Mouse (Mus musculus) retina, postnatal 1 day (tissue): ENCODE measurements around the gene Rnf144a.

Experiments used
- DNase-seq: peaks from one replicate; pipeline ENCODE4 v3.0.0-alpha.2; 2012

Gene Rnf144a

DNA sequence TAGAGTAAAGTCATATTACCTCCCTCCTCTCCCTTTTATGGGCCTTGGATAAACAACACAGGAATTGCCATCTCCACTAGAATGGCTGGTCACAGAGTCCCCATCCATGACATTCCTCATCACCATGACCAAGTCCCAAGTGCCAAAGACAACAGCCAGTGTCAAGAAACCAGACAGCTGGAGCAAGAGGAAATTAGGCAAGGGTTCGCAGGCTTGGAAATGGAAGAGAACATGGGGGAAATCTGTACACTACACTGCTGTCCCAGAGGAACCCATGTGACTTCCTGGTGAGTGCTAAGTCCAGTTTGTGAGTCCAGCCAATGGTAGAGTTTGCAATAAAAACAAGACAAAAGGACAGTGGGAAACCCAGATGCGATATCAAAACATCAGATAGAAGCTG lies 47.7 kb downstream of the Rnf144a start:
- DNase-seq: no peak

DNA sequence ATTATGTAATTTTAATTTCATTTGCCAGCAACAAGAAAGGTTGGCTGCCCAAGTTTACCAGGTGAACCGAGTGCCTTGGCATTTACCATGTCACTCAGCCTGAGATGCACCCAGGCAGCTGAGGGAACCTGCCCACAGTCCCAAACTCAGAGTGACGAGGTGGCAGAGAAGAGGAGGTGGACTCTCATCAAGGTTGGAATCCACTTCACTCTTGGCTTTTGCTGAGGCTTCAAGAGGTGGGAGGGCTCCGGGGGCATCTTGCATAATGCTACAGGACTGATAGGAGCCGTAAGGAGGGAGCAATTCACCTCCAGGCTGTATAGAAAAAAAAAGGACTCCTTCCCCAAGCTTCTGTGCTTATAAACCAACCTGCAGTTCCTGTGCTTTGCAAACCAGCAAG lies 48.7 kb downstream of the Rnf144a start:
- no peak for DNase-seq

DNA sequence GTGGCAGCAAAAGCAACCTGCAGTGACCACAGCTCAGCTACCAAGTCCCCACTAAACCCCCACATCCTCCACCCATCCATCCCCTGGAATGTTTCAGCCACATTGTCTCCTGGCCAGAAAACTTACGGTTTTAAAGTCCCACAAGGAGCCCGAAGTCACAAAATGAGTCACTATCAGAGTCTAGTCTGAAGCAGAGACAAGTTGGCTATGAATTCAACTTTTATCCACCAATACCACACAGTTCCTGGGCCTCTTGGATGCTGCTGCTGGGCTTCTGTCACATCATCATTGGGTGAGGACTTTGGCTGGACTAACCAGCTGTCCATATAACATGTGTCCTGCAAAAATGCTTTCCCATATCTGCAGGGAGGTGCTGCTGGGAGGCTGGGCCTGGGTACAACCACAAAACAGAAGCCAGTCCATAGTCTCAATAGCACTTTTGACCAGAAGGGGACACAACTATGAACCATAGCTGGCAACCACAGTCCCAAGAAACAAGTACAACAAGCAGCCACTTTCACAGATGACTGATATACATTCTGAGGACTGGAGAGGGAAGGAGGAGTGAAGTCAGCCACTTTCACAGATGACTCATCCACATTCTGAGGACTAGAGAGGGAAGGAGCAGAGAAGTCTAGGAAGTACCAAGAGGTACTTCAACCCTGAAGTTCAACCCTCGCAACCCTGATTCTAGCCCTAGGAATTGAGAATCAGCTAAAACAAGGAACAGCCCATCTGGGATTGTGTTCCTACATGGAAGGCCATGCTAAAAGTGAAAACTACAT lies 49.3 kb downstream of the Rnf144a start:
- no peak for DNase-seq

DNA sequence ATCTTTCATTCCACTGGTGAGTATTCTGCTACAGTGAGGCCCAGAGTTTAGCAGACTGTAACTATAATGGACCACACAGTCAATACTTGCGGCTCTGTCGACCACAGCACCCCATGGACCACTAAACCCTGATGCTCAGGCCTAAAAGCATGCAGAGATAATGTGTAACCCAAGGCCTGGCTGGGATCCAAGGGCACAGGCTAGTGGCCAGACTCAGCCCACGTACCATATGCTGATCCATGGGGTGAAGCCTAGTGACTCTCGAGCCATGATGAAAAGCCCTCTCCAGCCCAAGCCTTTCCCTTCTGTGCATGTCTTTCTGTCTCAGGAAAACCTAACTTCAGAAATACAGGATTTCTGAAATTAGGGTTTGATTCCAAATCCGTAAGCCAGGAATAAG lies 50.2 kb downstream of the Rnf144a start:
- DNase-seq: no peak

DNA sequence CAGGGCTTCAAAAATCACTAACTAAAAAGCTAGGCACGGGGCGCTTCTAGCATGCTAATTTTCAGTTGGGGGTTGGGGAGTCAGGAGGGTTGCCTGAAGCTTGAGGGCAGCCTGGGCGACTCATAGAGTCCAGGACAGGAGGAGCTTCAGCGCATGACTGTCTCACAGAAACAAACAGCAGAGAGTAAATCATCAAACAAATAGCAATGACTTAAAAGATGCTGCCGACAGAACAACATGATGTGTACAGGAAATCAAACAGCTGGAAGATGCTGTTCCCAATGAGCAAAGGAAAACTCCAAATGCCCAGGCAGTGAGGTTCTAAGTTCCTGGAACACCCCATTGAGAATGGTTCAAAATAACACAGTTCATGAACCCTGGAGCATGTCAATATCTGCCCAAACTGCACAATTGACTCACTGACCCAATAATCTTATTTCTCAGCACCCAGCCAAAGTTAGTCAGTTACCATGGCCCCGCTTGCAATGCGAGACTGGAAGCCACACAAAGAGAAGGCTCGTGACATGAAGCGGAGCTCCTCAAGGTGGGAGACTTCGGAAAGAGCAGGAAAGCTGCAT lies 54.0 kb downstream of the Rnf144a start:
- DNase-seq: peak; percentile 22

DNA sequence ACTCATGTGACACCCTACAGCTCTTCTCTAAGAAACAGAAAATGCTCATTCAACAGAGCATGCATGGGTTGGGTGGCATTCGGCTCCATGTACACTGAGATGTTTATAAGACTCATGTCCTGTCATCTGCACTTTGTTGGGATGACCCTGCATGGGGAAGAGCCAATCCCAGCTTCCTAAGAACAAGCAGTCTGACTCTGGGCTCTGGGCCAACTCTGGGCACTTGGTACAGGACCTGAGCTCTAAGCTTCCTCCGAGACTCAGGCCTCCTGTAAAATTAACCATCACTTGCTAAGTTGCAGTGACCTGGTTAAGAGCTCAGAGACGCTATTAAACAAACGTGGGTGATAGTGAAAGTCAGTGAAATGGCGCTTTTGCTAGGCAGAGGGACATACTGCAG lies 55.2 kb downstream of the Rnf144a start:
- DNase-seq: peak; percentile 38

DNA sequence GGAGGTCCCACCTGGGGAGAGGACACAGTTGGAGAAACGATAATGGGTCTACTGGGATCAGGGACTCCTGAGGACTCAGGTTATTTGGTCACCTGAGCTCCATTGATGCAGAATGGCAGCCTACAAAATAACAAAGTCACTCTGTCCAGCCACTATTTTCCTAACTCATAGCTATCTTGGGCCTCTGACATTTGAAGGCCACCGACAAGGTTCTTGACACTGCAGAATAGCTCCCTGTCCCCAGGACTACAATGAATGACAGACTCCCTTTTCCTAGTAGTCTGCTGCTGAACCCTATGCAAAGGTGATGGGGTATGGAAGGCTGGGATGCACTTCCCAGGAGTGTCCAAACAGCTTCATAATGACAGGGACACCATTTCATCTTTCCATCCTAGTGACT lies 55.8 kb downstream of the Rnf144a start:
- DNase-seq: no peak

DNA sequence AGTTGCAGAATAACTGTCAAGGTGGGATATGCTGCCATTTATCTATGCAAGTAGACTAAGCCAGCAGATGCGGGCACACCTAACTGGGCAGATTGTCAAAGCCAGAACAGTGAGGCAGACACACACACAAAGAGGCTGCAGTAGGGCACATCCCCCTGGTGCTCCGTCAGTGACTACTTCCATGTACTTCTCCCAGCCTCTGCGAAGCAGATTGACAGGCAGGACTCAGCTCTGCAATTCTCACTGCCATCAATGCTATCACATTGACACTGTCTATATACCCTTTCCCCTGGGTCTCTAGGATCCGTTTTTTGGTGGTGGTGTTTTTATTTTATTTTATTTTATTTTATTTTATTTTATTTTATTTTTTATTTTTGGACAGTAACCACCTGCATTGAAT lies 57.8 kb downstream of the Rnf144a start:
- no peak for DNase-seq

DNA sequence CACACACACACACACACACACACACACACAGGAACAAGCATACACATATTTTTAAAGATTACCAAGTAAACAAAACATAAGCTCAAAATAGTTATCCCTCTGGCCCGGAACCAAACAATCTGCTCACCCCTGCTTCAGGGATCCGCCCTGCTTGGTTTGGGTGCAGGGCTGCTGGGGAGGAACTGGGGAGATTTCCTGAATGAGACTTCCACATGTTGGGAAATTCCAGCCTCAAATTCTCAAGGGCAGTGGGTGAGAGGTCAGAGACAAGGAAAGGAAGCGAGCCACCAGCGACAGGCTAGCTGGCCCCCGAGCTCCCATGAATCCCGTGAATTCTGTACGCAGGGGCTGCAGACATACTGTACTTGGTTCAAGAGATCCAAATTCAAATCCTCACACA lies 58.9 kb downstream of the Rnf144a start:
- no peak for DNase-seq

DNA sequence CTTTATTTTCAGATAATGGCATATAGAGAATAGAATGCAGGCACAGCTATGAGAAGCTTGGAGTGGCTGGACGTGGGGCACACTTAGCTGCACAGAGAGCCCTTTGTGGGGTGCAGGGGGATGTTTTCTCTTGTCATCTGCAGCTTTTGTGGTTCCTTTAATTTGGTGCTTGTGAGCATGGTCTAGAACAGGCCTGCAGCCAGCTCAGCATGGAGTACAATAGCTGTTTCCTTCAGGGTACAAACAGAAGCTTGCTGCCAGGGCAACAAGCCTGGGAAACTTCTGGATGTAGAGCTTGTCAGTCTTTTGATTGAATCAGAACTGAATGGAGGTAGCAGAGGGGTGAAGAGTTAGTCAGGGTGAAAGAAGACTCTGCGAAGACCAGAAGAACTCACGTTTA lies 63.7 kb downstream of the Rnf144a start:
- peak; percentile 62 for DNase-seq

DNA sequence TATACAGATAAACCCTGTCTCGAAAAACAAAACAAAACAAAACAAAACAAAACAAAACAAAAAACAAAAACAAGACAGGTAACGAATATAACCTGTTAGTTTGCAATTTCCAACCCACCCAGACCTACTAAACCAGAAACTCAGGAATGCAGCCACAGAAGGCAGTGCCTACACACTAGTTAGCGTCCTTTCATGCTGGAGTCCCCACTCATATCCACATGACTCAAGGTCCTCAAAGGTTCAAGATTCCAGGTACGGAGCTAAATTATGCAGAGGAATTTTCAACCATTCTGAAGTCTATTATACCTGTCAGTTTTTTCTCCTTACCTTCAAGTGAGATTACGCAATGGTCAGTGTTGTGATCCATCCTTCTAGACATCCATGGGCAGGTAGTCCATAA lies 70.6 kb downstream of the Rnf144a start:
- DNase-seq: no peak

DNA sequence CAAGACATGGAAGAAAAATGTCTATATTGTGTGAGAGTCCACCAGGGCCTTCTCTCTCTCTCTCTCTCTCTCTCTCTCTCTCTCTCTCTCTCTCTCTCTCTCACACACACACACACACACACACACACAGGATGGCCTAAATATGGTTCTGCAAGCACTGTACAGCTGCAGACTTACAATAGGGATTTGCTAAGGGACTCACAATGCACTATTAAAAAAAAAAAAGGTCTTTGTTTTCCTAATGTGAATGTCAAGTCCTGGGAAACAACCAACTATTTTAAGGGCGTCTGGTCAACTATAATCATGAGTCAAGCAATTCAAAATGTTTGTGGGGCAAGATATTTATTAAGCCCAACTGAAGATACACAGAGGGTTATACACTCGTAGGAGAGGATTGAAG lies 71.9 kb downstream of the Rnf144a start:
- peak; percentile 64 for DNase-seq

DNA sequence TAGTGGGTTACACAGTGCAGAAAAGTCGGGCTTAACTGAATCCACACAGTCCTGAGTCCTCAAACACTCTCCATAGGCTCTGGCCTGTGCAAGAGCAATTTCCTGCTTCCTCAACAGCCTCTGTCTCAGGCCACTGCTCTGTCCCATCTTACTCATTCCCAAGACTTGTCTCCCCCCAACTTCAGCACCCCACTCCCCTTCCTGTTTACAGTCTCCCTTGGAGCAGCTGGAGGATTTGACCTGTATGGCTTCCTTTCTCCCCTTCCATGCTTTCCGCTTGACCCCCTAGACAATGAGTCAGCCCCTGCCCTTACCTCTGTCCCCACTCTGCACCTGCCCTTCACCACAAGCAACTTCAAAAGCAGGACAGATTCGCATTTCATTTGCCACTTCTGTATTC lies 72.4 kb downstream of the Rnf144a start:
- peak; percentile 49 for DNase-seq

DNA sequence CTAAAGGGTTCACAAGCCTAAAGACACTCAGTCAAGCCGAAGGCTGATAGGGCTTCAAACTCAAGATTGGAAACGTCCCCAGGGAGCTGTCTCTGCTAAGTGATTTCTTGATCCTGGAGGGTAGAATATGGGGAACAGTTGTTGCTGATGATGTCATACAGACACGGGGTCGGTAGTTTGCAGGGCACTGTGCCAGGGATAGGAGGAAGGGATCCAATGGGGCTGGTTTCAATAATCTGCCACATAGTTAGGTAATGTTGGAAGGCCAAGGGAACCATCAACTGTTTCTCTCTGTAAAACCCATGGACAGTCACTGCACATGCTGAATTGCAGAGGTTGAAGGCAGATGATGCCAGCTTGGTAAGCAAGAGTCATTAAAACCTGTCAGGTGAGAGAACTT lies 73.0 kb downstream of the Rnf144a start:
- peak; percentile 24 for DNase-seq

DNA sequence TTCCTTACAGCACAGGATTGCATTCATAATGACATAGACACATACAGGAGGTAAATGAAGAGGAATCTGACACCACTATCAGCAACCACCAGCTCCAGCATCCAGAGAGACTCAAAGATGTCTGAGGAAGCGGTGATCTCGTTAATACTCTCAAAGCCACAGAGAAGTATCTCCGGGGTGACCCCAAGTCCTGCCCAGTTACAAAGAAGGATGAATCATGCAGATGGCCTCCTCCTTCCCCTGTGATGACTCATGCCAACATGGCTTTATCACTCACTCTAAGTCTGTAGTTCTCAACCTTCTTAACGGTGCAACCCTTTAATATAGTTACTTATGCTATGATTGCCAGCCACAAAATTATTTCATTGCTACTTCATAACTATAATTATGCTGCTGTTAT lies 74.4 kb downstream of the Rnf144a start:
- no peak for DNase-seq

DNA sequence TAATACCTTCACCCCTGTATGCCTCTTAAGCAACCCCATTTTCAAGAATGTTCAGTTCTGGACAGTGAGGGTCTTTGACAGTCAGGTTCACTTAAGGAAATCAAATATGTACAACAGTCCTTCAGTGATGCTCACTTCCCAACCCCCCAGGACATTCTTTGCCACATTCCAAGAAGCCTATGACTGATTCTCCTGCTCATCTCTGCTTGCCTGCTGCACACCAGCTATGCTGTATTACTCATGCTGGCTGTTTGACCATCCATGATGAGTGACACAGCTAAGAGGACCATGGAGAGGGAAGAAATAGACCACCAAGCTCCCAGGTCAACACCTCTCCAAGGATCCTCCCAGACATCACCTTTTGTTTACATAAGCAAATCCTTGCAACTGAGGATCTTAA lies 75.2 kb downstream of the Rnf144a start:
- no peak for DNase-seq

DNA sequence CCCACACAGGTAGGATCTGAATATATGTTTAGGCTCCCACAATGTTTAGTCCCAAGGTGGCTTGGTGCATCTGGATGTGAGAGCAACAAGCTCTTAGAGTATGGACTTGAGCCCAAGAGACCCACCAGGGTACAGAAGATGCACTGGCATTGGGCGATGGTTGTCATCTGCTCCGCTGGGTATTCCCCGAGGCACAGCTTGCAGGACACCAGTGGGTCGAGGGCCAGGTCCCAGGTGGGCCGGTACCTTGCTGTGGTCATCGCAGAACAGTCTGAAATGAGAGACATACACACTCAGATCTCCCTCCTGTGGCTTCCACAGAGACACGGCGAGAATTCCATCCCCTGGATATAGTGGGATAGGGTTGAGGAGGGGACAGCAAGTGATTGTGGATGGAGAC lies 75.9 kb downstream of the Rnf144a start:
- no peak for DNase-seq

DNA sequence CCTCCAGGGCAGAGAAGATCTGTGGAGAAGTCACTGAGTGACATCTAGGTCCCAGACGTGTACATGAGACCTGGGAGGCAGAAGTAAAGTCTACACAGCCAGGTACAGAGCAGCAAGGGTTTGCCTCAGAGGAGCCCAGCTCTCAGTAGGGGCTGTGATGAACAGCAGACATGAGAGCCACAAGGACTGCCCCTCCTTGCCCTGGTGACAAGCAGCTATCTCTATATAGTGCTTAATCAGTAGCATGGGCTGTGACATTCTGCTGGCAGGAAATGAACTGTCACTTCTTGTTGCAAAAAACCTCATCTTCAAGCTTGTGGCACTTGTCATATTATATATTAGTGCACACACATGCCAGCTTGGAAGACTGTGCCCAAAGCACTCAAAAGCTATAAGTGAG lies 81.4 kb downstream of the Rnf144a start:
- DNase-seq: peak; percentile 21

DNA sequence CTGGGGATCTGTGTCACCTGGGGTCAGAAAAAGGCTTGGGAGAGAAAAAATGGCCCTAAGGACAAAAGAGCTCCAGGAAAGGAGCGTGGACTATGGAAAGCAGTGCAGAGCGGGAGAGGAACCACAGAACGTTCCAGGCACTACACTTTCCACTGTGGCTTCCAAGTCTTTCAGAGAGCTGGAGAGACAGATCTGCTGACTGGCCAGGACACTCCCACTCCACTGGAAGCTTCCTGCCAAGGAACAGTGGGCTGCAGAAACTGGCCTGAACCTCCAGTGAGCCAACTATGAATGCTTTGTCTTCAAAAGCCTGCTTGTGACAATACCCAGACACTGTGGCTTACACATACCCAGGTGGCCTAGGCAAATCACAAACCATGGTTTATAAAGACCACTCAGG lies 84.0 kb downstream of the Rnf144a start:
- DNase-seq: no peak

DNA sequence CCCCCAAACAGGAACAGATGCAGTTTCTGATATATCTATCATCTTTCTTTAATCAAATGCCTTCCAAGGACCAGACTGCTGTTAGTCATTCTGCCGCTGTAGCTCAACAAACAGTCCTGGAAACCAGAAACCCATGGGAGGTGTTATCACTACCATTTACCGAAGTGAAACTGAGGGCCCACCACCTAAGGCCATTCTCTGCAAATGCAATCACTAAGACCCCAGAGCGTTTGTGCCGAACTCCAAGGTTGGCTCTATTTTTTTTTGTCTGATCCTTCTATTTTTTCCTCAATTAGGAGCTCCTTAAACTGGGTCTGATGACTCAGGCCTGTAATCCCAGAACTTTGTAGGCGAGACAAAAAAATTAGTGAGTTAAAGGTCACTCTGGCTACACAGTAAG lies 85.3 kb downstream of the Rnf144a start:
- no peak for DNase-seq

DNA sequence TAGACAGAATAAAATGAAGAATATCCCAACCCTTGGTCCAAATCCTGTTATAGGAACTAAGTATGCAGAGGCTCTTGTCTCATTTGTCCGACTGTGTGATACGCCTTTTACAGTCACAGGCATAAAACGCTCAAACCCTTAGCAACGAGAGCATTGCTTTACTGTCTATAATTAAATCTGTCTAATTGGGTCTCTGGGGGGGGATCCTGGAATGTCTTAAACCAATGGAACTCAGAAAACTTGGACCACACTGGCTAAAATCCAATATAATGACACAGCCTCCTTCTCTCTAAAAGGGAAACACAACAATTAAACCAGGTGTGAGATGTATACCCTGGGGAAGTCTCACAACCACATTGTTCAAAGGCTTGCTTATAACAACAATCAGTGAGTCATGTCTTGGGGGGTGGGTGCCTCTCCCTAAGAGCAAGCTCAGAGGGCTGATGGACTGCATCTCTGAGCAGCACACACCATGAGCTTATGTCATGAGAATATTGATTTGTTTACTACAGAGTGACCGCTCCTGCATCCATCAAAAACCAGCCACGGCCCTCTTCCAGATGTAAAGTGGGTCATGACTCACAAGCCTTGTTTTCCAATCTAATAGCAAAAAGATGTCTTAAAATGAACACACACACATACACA lies 85.9 kb downstream of the Rnf144a start:
- DNase-seq: no peak

DNA sequence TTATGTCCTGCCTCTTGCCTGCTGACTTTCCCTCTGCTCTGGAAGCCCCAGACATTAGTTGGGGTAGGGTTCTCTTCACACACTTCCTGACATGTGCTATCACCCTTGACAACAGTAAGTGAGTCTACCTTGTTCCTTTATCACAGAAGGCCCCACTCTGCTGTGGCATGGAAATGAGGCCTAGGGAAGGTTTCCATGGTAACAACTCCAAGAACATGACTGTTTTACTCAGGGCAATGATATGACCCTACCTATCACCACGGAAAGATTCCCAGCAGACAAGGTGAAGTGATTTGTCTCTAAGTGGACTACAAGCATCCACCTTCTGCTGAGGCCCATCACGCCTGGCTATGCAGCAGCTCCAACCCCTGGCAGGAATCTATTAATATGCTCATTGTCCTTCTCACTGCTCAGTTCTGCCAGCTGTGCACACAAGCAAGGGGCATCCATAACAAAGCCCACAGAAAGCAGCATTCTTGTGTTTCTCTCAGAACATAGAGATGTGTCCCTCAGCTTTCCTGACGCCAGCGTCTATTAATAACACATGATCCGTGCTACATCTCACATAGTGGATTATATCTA lies 91.2 kb downstream of the Rnf144a start:
- no peak for DNase-seq

DNA sequence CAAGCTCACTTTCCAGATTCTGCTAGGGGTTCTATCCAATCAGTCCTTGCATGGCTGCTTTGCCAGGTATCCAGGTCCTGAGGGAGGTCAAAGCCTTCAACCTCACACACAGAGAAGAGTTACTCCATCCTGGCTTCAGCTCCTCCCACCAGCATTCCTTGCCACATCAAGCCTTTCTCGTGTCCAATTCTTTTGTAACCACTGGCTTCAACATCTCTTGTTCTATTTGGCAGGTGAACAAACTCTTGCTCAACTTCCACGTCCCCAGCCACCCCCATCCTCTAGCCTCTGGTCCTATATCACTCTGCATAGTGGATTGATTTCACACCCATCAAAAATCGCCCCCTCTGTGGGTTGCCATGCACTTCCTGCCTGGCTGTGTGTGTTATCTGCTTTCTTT lies 98.8 kb downstream of the Rnf144a start:
- no peak for DNase-seq

DNA sequence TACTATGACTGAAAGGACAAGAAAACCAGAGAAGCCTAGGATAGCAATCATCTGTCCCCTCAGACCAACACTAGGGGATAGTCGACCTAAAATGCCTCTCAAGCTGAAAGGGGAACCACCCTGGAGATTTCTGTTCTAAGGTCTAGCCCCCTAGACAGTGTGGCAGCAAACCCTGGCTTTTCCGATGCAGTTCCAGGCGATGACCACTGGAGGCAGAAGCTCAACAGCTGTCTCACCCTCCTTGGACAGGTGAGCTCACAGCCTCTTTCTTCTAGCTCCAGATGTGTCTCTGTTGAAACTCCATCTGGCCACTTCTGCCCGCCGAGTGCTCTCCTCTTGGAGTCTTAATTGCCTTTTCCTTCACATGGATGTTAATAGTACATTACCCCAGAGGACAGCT lies 100.1 kb downstream of the Rnf144a start:
- DNase-seq: peak; percentile 51
